Mouse (Mus musculus): ENCODE measurements at regions not wholly inside any gene's neighbourhood (a gene's known extent, or its start where the extent isn't known, plus 50 kb on each side); places are given as distances from the start of the nearest gene placed in this dataset.
A peak's percentile ranks its signal among the peaks of the same experiment; 100 is the strongest.

DNA sequence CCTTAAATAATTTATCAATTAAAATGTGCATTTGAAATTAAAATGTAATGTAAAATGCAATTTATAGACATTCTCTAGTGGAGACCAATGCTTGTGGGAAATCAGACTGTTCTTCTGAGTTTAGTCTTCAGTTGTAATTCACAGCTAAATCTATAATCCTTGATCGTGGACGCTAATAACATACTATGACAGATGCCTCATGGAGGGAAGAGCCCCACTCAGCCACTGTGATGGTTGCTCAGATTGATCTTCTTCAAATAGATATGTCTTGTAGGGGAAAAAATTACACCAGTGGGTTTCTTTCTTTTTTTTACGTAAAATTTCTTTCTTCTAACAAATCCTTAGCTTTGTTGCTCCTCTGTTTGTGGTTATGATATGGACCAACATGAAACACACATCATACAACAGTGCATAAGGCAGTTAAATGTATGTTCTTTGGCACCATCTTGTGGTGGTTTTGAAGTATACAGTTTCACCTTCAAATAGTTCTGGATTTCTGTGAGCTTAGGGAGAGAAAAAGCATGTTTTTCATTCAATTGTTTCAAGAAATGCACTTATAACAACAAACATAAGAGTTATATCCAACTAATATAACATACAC, 230.8 kb downstream of the Dsel start:
- TF ChIP-seq CTCF (IDR thresholded peaks at IDR 0.05; ENCODE audit: low read depth) (peak; percentile 43), EP300 (IDR thresholded peaks at IDR 0.05; ENCODE audit: low read depth) (no peak)
